Mouse (Mus musculus) cerebellum, adult 18-20 months (tissue): ENCODE results near the gene Spata32.

Experiments used
- DNase-seq, 2 experiments: peaks; one replicate each; pipeline ENCODE4 v3.0.0; 2021

Gene Spata32

DNA sequence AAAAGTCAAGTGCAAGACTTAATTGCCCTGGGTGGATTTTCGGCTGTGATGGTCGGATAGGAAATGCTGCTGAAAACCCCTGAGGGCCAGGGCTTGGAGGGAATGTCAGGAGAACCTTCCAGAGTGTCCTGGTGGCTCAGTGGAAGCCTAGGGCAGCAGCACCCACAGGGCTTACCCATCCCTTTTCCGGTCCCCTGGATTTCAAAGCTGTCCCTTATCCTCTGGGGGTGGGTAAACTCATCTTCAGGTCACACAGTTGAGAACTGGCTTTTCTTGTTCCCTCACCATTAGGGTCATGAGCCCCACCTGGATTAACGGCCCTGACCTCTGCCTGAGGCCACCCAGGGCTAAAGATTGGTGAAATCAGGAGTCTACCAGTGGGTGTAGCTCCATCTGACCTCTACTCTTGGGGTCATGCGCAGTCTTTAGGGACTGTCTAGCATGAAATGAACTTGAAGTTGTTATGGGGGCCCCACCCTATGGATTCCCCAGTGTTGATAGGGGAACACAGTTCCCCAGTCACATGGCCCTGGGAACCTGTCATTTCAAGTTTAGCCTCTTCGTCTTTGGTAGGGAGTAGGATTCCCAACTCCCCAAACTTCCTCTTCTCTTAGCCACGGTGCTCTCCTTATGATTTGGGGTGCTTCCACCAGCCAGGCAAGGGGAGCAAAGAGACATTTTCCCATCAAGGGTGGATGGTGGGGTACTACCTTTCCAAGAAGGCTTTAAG is 45.0 kb downstream of the Spata32 start:
- DNase-seq = no peak

DNA sequence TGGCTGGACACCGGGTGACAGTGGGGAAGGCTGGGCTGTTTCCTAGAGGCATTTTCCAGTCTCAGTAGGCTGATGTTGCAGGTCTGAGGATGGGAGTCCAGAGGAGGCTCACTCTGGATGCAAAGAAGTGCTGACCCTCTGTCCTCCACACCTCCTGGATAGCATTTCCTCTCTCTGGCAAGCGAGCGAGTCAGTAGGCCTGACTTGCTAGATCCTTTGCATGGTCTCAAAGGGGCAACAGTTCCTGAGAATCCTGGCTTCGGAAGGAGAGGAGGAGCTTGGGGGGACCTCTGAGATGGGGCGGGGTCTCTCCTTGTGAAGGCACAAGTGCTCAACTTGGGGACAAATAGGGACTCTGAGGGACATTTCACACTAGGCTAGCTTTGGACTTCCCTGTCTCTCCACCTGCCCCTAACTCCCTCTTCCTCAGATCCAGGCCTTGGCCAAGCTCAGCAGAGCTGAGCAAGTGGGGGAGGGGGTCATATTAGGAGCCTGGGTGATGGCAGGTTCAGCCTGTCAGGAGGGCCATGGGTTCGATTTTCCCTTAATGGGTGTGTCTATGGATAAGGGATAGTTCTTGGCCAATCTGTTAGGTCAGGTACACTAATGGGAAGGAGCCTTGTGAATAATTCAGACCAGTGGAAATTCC is 45.7 kb downstream of the Spata32 start:
- no peak for DNase-seq

DNA sequence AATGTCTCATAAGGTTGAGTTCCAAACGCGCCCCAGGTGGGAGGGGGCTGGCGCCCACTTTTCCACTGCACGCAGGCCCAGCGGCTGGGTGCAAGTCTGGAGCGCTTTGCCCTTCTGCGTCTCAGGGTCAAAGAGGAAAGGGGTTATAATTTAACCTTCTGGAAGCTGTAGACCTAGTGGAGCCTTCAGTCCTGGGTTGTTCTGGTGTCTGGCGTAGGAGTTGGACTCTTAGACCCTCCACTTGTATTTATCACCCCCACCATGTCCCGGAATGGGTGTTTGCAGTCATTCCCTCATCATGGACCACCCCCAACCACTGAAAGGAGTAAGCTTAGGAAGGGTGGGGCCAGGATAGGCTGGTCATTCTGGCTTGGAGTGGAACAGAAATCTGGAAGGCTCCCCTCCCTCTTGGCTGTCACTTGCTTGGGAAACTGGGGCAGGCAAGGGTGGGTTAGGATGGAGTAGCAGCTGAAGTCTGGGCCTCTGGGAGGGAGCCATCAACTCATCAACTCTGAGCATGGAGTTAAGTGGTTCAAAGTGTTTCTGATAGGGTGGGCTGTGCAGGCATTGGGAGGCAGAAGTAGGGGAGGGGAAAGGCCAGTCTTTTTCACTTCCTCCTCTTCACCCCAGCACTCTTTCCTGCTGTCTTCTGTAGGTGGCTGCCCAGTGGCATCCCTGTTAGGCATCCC is 46.4 kb downstream of the Spata32 start:
- DNase-seq = no peak

DNA sequence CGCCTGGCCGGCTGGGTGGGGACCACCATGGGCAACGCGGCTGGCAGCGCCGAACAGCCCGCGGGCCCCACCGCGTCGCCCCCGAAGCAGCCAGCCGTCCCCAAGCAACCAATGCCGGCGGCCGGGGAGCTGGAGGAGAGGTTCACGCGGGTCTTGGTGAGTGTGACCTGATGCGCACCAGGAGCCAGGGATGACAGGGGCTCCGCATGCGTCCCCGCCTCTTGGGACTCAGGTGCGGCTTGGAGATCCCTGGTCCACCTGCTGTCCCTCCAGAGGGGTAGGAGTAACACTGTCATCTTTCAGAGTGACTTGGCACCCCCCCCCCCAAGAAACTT is 47.0 kb downstream of the Spata32 start:
- DNase-seq = no peak

DNA sequence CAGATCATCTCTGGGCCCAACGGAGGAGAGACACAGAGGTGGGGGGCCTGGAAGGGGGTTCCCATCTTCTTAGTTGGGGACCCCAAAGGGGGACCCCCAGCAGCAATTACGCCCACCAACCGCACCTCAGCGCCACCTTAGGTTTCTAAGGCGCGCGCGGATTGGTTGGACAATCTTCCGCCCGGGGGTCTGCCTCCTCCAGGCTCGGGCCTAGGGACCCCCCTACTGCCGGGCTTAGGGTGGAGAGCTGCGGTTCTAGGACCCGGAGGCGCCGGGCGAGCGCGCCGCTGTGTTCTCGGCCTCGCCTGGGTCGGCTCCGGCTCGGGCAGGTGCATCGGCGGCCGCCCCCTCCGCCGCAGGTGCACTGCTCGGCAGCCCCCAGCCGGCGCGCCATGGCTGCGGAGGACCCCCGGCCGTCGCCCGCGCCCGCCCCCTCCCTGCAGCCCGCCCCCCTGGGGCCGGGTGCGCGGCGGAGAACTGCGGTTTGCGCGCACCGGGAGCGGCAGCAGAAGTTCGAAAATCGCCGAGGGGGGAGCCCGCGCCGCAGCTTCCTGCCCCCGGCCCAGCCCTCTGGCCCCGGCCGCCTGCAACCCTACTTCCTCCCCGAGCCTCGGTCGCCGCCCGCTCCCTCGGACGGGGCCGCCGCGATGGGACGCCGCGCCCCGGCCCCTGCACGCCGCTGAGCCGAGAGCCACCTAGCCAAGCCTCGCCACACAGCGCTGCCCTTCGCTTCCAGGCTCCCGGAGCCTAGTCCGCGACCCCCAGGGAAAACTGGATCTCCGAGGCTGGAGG is 47.5 kb downstream of the Spata32 start, which contains the start of gene Fmnl1:
Gene Fmnl1 (plus strand): TSS at position 614 of the 792 bp plus-strand sequence.
- DNase-seq = peak; percentile 41 to 67

DNA sequence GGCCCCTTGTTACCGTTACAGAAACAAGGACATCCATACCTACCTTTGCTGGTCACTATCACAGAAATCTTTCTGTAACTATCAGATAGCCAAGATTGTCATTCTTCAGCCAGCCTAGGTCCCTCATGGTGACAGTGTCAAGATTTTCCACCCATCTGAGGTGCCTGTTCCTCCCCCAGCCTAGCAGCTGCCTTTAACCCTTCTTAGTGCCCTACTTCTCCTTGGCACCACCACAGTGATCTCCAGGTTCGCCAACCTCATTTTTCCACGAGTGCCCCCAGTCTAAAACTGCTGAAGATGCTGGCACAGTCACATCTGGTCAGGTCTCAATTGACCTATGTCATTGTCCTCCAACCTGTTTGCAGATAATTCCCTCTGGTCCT is 48.1 kb downstream of the Spata32 start:
- DNase-seq = no peak

DNA sequence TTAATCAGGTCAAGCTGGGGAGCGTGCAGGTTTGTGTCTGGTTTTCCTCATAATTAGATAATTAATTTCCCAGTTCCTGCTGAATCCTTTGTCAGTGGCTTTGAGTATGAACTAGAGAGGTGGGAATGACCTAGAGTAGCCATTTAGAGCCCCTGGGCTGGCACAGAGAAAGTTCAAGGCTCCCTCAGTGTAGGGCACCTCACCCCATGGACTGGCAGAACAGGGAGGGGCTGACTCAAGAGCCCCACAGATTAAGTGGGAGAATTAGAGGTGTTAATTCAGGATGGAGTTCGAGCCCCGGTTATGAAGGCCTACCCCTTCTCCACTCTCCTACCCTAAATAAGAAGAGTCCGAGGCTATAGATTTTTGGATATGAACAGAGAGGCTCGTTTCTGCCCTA is 48.6 kb downstream of the Spata32 start:
- no peak for DNase-seq

DNA sequence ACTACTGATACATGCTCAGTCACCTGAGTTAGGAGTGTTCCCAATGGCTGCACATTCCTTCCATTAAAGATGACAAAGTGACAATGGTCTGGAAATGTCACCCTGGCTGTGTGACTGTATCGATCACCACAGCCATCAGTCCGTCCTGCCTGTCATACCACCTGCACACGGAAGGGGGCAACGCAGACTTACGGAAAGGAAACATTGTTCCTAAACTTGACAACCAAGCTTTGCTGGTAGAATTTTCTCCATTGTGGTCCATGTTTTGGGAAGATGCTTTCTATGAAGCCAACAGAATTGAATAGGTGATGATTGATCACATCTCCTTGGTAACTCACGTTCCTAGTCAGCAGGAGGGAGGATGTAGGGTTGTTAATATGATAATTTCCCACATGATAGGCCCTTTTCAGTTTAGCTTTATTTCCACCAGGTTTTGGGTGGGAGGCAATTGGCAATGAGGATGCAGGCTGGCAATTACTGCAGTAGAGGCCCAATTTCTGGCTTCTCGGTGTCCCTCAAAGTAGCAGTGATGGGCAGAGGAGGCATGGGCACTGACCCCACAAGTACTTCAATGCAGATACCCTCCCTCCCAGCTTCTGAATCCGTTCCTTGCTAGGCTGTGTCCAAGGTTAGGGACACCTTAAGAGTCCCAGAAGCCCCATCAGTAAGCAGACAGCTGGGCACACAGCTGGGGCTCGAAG is 49.4 kb downstream of the Spata32 start:
- peak; percentile 85 to 86 for DNase-seq

DNA sequence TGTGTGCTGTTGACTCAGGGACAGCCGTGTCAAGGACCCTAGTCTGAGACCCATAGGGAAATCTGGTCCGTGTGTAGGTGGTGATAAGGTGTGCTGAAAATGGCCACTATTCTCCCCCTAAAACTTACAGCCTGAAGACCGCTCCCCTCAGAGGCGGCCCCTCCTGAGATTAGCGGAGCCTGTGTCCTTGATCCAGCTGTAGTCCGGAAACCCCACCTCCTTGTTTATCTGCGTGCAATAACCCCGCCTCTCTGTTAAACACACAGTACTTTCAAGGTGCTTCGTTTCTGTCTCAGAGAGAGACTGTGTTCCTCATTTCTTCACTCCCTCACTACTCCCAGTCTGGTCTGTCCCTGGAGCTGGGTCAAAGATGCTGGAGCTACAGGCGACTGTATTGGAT is 53.8 kb downstream of the Spata32 start:
- DNase-seq = no peak

DNA sequence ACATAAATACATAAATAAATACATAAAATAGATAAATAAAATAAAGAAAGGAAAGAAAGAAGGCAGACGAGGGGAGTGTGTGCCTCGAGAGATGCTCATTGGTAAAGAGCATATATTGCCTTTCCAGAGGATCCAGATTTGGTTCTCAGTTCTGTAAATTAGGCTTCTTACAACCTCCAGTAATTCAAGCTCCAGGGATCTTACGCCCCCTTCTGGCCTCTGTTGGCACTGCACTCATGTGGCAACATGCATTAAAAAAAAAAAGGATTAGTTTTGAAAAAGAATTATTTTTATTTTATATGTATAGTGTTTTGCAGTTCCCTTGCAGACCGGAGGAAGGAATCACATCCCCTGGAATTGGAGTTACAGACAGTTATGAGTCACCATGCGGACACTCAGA is 56.1 kb downstream of the Spata32 start:
- DNase-seq = no peak

DNA sequence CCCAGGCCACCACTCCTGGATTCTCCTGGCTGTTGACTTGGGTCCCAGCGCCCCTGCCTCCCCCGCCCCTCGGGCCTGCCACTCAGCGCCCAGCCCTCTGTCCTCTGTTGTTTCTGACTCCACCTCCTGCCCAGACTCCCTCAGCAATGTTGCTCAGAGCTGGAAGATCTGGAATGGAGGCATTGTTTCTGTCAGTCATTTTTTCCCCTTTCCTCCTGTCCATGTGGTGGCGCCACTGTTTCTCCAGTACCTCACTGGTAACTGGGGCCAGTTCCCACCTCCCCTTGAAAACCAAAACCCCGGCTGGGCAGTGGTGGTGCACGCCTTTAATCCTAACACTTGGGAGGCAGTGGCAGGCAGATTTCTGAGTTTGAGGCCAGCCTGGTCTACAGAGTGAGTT is 56.8 kb downstream of the Spata32 start:
- no peak for DNase-seq

DNA sequence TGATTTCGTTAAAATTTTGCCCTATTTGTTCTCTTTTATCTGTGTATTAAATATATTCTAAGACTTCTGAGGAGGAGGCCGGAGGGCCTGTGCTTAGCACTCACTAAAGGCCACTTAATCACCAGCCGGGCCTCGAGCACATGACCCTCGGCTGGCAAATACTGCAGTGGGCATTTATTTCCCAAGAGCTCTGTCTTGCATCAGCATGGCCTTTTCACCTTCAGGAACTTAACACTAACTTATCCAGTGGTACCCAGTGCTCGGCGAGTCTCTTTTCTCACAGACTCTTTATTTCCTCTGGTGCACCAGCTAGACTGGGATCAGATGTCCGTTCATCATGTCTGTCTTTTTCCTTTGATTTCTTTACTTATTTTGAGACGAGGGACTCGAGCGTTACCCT is 57.5 kb downstream of the Spata32 start:
- no peak for DNase-seq

DNA sequence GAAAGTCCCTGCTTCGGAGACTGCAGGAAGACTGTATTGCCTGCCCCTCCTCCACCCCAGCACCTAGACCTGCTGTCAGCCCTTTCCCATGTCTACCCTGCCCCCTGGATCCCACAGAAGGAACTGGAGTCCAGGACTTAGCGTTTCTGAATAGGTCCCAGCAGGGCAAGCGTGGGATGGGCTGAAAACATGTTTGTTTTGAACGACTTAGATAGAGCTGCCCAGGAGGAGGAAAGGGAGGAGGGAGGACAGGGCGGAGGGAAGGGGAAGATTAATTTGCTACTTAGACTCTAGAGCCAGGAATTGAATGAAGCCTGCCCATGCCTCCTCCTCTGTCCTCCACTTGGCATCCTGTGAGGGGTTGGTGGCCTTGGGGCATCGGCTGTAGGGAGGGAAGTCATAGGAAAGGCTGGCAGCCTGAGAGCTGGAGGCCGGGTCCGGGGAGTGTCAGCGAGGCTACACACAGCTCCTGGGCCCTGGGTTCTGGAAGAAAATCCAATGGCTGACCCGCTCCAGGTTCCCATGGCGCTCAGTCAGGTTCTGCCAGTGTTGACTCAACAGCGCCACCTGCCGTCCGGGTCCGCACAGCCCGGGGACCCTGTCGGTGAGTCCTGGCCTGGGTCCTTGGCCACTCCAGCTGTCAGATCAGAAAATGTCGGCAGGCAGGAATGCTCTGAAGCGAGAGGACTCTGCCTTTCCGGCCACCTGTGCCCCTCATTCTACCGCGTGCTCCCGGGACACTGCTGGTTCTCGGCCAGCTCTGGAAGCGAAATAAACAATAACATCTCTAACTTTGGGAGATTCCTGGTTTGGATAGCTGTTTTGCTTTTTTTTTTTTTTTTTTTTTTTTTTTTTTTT is 59.4 kb downstream of the Spata32 start:
- peak; percentile 95 to 99 for DNase-seq
